Mouse (Mus musculus) heart, embryonic 14.5 days (tissue): Measurements from ENCODE around the gene Map2k5. TPM values are rescaled to one million over a fixed set of nuclear protein-coding genes. Genes with fewer than 3 reads are reported as not detected.
A peak's percentile ranks its signal among the peaks of the same experiment; 100 is the strongest.

Experiments
- ATAC-seq: fragments of 200-750 bp; cut with Nextera tagmentation; 2 replicates; pipeline ENCODE4 v1.8.0; 2017; ENCODE audit warnings: low read depth, moderate TSS enrichment; ENCODE audit not compliant: insufficient number of reproducible peaks, insufficient read depth, low FRiP score
- H3K27ac ChIP-seq, 2 experiments: fragments of 200-500 bp in 1 of 2; fragments of 300-500 bp in 1 of 2; sonication (generic) in 1 of 2; replicated peaks in 1 of 2; 2 replicates each; pipeline ENCODE4 v1.5.1; 2012 to 2014; ENCODE audit warnings: low read depth in 2 of 2, low read length in 2 of 2, control low read depth in 1 of 2, mild to moderate bottlenecking in 1 of 2, mixed read lengths in 1 of 2; ENCODE audit not compliant: control insufficient read depth in 1 of 2, insufficient read depth in 1 of 2
- H3K27me3 ChIP-seq: fragments of 300-500 bp; sonication (generic); 2 replicates; pipeline ENCODE4 v1.6.1; 2014; ENCODE audit warnings: mild to moderate bottlenecking, low read length, control low read depth; ENCODE audit not compliant: control insufficient read depth, insufficient read depth
- H3K36me3 ChIP-seq: fragments of 300-500 bp; sonication (generic); 2 replicates; pipeline ENCODE4 v1.6.1; 2014; ENCODE audit warnings: mild to moderate bottlenecking, control low read depth, low read length, mixed read lengths; ENCODE audit not compliant: control insufficient read depth, insufficient read depth
- H3K4me1 ChIP-seq, 2 experiments: fragments of 200-500 bp in 1 of 2; fragments of 300-500 bp in 1 of 2; sonication (generic) in 1 of 2; 2 replicates each; pipeline ENCODE4 v1.6.1; 2012 to 2014; ENCODE audit warnings: low read length in 2 of 2, control low read depth in 1 of 2, mixed read lengths in 1 of 2; ENCODE audit not compliant: control insufficient read depth in 2 of 2, insufficient read depth in 2 of 2
- H3K4me2 ChIP-seq: fragments of 300-500 bp; sonication (generic); 2 replicates; pipeline ENCODE4 v1.6.1; 2014; ENCODE audit warnings: mild to moderate bottlenecking, low read length
- H3K4me3 ChIP-seq, 2 experiments: fragments of 200-500 bp in 1 of 2; fragments of 300-500 bp in 1 of 2; sonication (generic) in 1 of 2; 2 replicates each; pipeline ENCODE4 v1.5.1; 2012 to 2014; ENCODE audit warnings: low read length in 2 of 2, mild to moderate bottlenecking in 2 of 2, control low read depth in 1 of 2, low read depth in 1 of 2, moderate library complexity in 1 of 2; ENCODE audit not compliant: control insufficient read depth in 1 of 2, insufficient read depth in 1 of 2
- H3K9ac ChIP-seq: fragments of 300-500 bp; sonication (generic); 2 replicates; pipeline ENCODE4 v1.6.1; 2014; ENCODE audit warnings: mild to moderate bottlenecking, low read length
- H3K9me3 ChIP-seq: fragments of 300-500 bp; sonication (generic); 2 replicates; pipeline ENCODE4 v1.6.1; 2016; ENCODE audit warnings: low read length, control low read depth; ENCODE audit not compliant: control insufficient read depth
- WGBS: fragments of 180-500 bp; shearing (Covaris S2); extraction: QIAGEN DNeasy Blood & Tissue Kit; methylation state at CpG from one replicate; pipeline ENCODE4 v1.1.7; 2014; 5-methylcytosine and 5-hydroxymethylcytosine counted together
- polyA plus RNA-seq: library from polyadenylated mRNA; unstranded; fragments of >200 nt; fragmentation: Nextera tagmentation; extraction: Ambion mirVana; gene quantifications from 2 replicates; pipeline ENCODE4 v1.2.1, GENCODE M21; 2014

Map2k5 gene
- polyA plus RNA-seq, 1 experiment from 2014 or later, result 32.5 TPM

GRCm38 (mm10) chr9:63391307-63391706 is 13.6 kb upstream of the Map2k5 start:
- Histone ChIP-seq H3K27me3 (no peaks in the 10 kb centered on the region), H3K4me1 (peaks cover 2 to 6% of the 10 kb centered on the region in 2 experiments; a peak in 2 of 4 replicates), H3K27ac (no peak overlapping the region), H3K4me3 (no peak overlapping the region), H3K4me2 (no peak overlapping the region), H3K9me3 (no peaks in the 10 kb centered on the region), H3K36me3 (no peaks in the 10 kb centered on the region), H3K9ac (no peak overlapping the region)
- ATAC-seq, result no peak
- 56% methylated on average over 2 of the region's 2 CpGs for WGBS

- no peak overlapping the region for H3K4me2 ChIP-seq
- no peaks in the 10 kb centered on the region for H3K4me1 ChIP-seq
- 87% methylated on average over 4 of the region's 4 CpGs for WGBS
- H3K9ac ChIP-seq, result no peak overlapping the region
- H3K4me3 ChIP-seq, result no peak overlapping the region
- H3K36me3 ChIP-seq, result no peaks in the 10 kb centered on the region
- no peak for ATAC-seq
- H3K9me3 ChIP-seq, result no peaks in the 10 kb centered on the region
- H3K27me3 ChIP-seq, result no peaks in the 10 kb centered on the region
- H3K27ac ChIP-seq, result no peak overlapping the region
Observed at GRCm38 (mm10) chr9:63382761-63383160, 5.1 kb upstream of the Map2k5 start.

GRCm38 (mm10) chr9:63380326-63380725 is 2.6 kb upstream of the Map2k5 start:
- 74% methylated on average over 3 of the region's 3 CpGs for WGBS
- Histone ChIP-seq H3K4me1 (peaks cover 9 to 18% of the 10 kb centered on the region in 2 experiments), H3K4me3 (no peak overlapping the region), H3K9me3 (no peaks in the 10 kb centered on the region), H3K9ac (no peak overlapping the region), H3K36me3 (no peaks in the 10 kb centered on the region), H3K4me2 (no peak overlapping the region), H3K27me3 (no peaks in the 10 kb centered on the region), H3K27ac (no peak overlapping the region)
- no peak for ATAC-seq

GRCm38 (mm10) chr9:63378174-63378573 is 472 bp upstream of the Map2k5 start:
- ATAC-seq, result no peak
- Histone ChIP-seq H3K27ac (peak overlapping the region; percentile 81 to 85), H3K9me3 (no peaks in the 10 kb centered on the region), H3K4me1 (peaks cover 21 to 37% of the 10 kb centered on the region in 2 experiments), H3K27me3 (no peaks in the 10 kb centered on the region), H3K4me3 (peak overlapping the region; percentile 70 to 72), H3K9ac (peak overlapping the region; percentile 84), H3K36me3 (0 out of 2 replicates have a peak, but pooled peaks cover 9% of the 10 kb centered on the region), H3K4me2 (peak overlapping the region; percentile 84)
- 19% methylated on average over 8 of the region's 8 CpGs for WGBS

GRCm38 (mm10) chr9:63373315-63373714 is 4.4 kb downstream of the Map2k5 start:
- Histone ChIP-seq H3K4me3 (no peak overlapping the region), H3K9me3 (no peaks in the 10 kb centered on the region), H3K27me3 (no peaks in the 10 kb centered on the region), H3K27ac (peak overlapping the region; percentile 41 to 44; a peak in 2 of 4 replicates), H3K9ac (no peak overlapping the region), H3K36me3 (peaks cover 35% of the 10 kb centered on the region), H3K4me1 (peaks cover 31 to 69% of the 10 kb centered on the region in 2 experiments), H3K4me2 (0 out of 2 replicates have a peak overlapping the region, but pooled peaks have one; percentile 13)
- whole genome bisulfite sequencing, result 6% methylated on average over 2 of the region's 2 CpGs
- no peak for ATAC-seq

- peaks cover 35% of the 10 kb centered on the region for H3K36me3 ChIP-seq
- H3K4me2 ChIP-seq, result no peak overlapping the region
- peaks cover 31 to 69% of the 10 kb centered on the region in 2 experiments for H3K4me1 ChIP-seq
- 0 out of 4 replicates have a peak overlapping the region, but pooled peaks of 1 of the 2 experiments have one; percentile 37 for H3K27ac ChIP-seq
- no peak for ATAC-seq
- H3K9me3 ChIP-seq, result no peaks in the 10 kb centered on the region
- H3K27me3 ChIP-seq, result no peaks in the 10 kb centered on the region
- WGBS, result 58% methylated on average over 8 of the region's 8 CpGs
- no peak overlapping the region for H3K4me3 ChIP-seq
- H3K9ac ChIP-seq, result no peak overlapping the region
Observed at GRCm38 (mm10) chr9:63372541-63372940, 5.2 kb downstream of the Map2k5 start.

GRCm38 (mm10) chr9:63360410-63360809 is 17.3 kb downstream of the Map2k5 start:
- 0 out of 2 replicates have a peak, but pooled peaks cover 5% of the 10 kb centered on the region for H3K9me3 ChIP-seq
- no peak overlapping the region for H3K4me3 ChIP-seq
- H3K27ac ChIP-seq, result no peak overlapping the region
- peaks cover 2 to 5% of the 10 kb centered on the region in 2 experiments; a peak in 2 of 4 replicates for H3K4me1 ChIP-seq
- H3K9ac ChIP-seq, result no peak overlapping the region
- no peak overlapping the region for H3K4me2 ChIP-seq
- H3K36me3 ChIP-seq, result peaks cover 35% of the 10 kb centered on the region; the same call in 1 of the 2 replicates
- H3K27me3 ChIP-seq, result no peaks in the 10 kb centered on the region
- WGBS, result 49% methylated on average over 3 of the region's 3 CpGs
- no peak for ATAC-seq

- Histone ChIP-seq H3K4me3 (no peak overlapping the region), H3K9me3 (no peaks in the 10 kb centered on the region), H3K9ac (no peak overlapping the region), H3K4me1 (peaks cover 2 to 5% of the 10 kb centered on the region in 2 experiments; a peak in 2 of 4 replicates), H3K36me3 (peaks cover 31% of the 10 kb centered on the region; the same call in 1 of the 2 replicates), H3K27ac (no peak overlapping the region), H3K27me3 (no peaks in the 10 kb centered on the region), H3K4me2 (no peak overlapping the region)
- no peak for ATAC-seq
- 88% methylated on average over 5 of the region's 5 CpGs for WGBS
Observed at GRCm38 (mm10) chr9:63359016-63359415, 18.7 kb downstream of the Map2k5 start.
